Mouse (Mus musculus) lung, postnatal 0 days (tissue): ENCODE data around the gene Atrip. TPM values are rescaled to one million over a fixed set of nuclear protein-coding genes. Genes with fewer than 3 reads are reported as not detected.

Source experiments
- ATAC-seq: fragments of 200-750 bp; cut with Nextera tagmentation; 2 replicates; pipeline ENCODE4 v1.8.0; 2017; ENCODE audit warnings: moderate library complexity
- DNase-seq: peaks from one replicate; pipeline ENCODE4 v3.0.0-alpha.2; 2016; ENCODE audit warnings: low spot score
- H3K27ac ChIP-seq: fragments of 300-500 bp; sonication (generic); 2 replicates; pipeline ENCODE4 v1.5.1; 2014; ENCODE audit warnings: antibody characterized with exemption, mild to moderate bottlenecking, low read length, mixed read lengths
- H3K27me3 ChIP-seq: fragments of 300-500 bp; sonication (generic); replicated peaks from 2 replicates; pipeline ENCODE4 v1.6.1; 2014; ENCODE audit warnings: low read length, mixed read lengths; ENCODE audit not compliant: insufficient read depth
- H3K36me3 ChIP-seq: fragments of 300-500 bp; sonication (generic); 2 replicates; pipeline ENCODE4 v1.6.1; 2014; ENCODE audit warnings: low read length, mixed read lengths; ENCODE audit not compliant: insufficient read depth
- H3K4me1 ChIP-seq: fragments of 300-500 bp; sonication (generic); 2 replicates; pipeline ENCODE4 v1.6.1; 2014; ENCODE audit warnings: antibody characterized with exemption, low read depth, low read length, mixed read lengths; ENCODE audit not compliant: insufficient read depth
- H3K4me2 ChIP-seq: fragments of 300-500 bp; sonication (generic); replicated peaks from 2 replicates; pipeline ENCODE4 v1.6.1; 2014; ENCODE audit warnings: low read depth, mild to moderate bottlenecking, low read length, moderate library complexity, mixed read lengths
- H3K4me3 ChIP-seq: fragments of 300-500 bp; sonication (generic); 2 replicates; pipeline ENCODE4 v1.5.1; 2014; ENCODE audit warnings: low read depth, low read length
- H3K9ac ChIP-seq: fragments of 300-500 bp; sonication (generic); replicated peaks from 2 replicates; pipeline ENCODE4 v1.6.1; 2014; ENCODE audit warnings: low read depth, mild to moderate bottlenecking
- H3K9me3 ChIP-seq: fragments of 300-500 bp; sonication (generic); 2 replicates; pipeline ENCODE4 v1.6.1; 2016; ENCODE audit warnings: low read length, mixed read lengths
- CTCF ChIP-seq: IDR thresholded peaks from 2 replicates; pipeline ENCODE4 v1.5.1; 2016; ENCODE audit warnings: antibody characterized with exemption, mild to moderate bottlenecking
- EP300 ChIP-seq: IDR thresholded peaks from 2 replicates; pipeline ENCODE4 v1.6.1; 2016; ENCODE audit warnings: antibody characterized with exemption, mild to moderate bottlenecking, control low read depth
- WGBS: fragments of 180-500 bp; shearing (Covaris S2); extraction: QIAGEN DNeasy Blood & Tissue Kit; methylation state at CpG from one replicate; pipeline ENCODE4 v1.1.7; 2014; 5-methylcytosine and 5-hydroxymethylcytosine counted together
- polyA plus RNA-seq: library from polyadenylated mRNA; unstranded; fragments of >200 nt; fragmentation: Nextera tagmentation; extraction: Ambion mirVana; gene quantifications from 2 replicates; pipeline ENCODE4 v1.2.1, GENCODE M21; 2015

Atrip gene
- polyA plus RNA-seq, 1 experiment from 2014 or later = 11.4 TPM

DNA sequence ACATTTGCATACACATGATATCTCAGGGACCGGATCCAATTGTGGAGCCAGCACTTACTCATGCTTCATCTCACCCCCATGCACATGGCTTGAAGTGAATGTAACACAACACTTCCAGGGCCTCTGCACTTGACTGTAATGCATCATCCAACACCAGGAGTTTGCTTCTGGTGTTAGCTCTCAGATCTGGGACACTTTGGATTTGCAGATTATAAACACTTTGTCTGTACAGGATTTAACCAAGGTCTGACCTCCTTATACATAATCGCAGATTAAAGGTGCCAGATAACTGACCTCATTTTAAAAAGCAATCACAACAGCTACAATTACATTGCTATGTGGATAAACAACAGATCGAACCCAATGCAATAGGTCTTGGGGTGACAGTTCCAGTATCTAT, 6.6 kb upstream of the Atrip start:
- peaks cover 7% of the 10 kb centered on the region; the same call in 1 of the 2 replicates for H3K4me1 ChIP-seq
- no peak for ATAC-seq
- TF ChIP-seq EP300 (no peak), CTCF (no peak)
- H3K27me3 ChIP-seq = no peaks in the 10 kb centered on the region
- H3K27ac ChIP-seq = no peak overlapping the region
- no peak overlapping the region for H3K4me2 ChIP-seq
- no peak overlapping the region for H3K4me3 ChIP-seq
- no peak overlapping the region for H3K9ac ChIP-seq
- DNase-seq = no peak
- H3K36me3 ChIP-seq = no peaks in the 10 kb centered on the region
- no peaks in the 10 kb centered on the region for H3K9me3 ChIP-seq
- 85% methylated on average over 3 of the region's 3 CpGs for WGBS

DNA sequence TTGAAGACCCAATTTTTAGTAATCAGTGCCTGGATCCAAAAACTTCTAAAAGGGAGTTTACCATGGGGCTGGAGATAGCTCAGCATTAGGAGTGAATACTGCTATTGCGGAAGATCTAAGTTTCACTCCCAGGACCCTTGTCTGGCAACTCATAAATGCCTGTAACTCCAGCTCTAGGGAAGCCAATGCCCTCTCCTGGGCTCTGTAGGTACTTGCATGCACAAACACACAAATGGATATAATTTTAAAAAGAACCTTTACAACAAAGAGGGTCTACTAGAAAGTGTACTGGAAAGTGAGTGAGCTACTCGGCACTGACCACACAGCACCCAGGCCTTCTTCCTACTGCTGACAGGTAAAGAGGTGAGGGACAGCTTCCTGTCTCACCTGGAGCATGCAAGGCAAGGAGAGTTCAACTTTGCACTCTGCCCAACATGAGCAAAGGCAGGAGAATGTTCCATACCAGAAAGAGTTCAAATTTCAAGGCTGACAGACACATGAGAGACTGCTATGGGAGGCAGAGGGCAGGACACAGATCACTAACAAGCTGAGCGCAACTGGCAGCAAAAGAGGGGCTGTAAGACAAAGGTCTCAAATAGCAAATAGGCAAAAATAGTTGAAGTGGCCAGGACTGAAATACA, 5.7 kb downstream of the Atrip start:
- peaks cover 39% of the 10 kb centered on the region for H3K36me3 ChIP-seq
- H3K4me2 ChIP-seq = no peak overlapping the region
- H3K9ac ChIP-seq = no peak overlapping the region
- no peaks in the 10 kb centered on the region for H3K9me3 ChIP-seq
- H3K27ac ChIP-seq = no peak overlapping the region
- no peaks in the 10 kb centered on the region for H3K27me3 ChIP-seq
- ATAC-seq (no peak), DNase-seq (no peak)
- peaks cover 4% of the 10 kb centered on the region; the same call in 1 of the 2 replicates for H3K4me1 ChIP-seq
- no peak for TF ChIP-seq EP300
- peak; percentile 32; the same call in 1 of the 2 replicates for TF ChIP-seq CTCF
- WGBS = 94% methylated on average over 3 of the region's 3 CpGs
- H3K4me3 ChIP-seq = no peak overlapping the region

DNA sequence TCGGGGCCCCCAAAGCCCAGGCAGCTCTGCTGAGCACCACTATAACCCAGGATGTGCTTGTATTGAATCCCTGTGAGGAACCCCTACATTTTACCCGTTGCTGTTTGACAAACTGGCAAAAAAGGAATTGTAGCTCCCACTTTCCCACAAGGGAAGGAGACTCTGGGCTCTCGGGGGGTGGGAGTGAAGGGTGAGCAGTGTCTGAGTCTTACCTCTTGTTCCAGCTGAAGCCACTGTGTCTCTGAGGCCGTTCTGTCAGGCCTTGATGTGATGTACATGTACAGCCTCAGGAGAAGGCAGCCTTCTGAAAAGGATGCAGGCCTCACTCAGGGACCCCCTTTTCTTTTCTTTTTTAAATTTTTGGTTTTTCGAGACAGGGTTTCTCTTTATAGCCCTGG, 13.0 kb downstream of the Atrip start:
- Histone ChIP-seq H3K27ac (no peak overlapping the region), H3K9me3 (no peaks in the 10 kb centered on the region), H3K4me1 (no peaks in the 10 kb centered on the region), H3K27me3 (no peaks in the 10 kb centered on the region), H3K9ac (no peak overlapping the region), H3K36me3 (peaks cover 31% of the 10 kb centered on the region), H3K4me3 (no peak overlapping the region), H3K4me2 (no peak overlapping the region)
- 83% methylated on average over 5 of the region's 5 CpGs for WGBS
- no peak for TF ChIP-seq CTCF
- no peak for TF ChIP-seq EP300
- DNase-seq (no peak), ATAC-seq (no peak)

DNA sequence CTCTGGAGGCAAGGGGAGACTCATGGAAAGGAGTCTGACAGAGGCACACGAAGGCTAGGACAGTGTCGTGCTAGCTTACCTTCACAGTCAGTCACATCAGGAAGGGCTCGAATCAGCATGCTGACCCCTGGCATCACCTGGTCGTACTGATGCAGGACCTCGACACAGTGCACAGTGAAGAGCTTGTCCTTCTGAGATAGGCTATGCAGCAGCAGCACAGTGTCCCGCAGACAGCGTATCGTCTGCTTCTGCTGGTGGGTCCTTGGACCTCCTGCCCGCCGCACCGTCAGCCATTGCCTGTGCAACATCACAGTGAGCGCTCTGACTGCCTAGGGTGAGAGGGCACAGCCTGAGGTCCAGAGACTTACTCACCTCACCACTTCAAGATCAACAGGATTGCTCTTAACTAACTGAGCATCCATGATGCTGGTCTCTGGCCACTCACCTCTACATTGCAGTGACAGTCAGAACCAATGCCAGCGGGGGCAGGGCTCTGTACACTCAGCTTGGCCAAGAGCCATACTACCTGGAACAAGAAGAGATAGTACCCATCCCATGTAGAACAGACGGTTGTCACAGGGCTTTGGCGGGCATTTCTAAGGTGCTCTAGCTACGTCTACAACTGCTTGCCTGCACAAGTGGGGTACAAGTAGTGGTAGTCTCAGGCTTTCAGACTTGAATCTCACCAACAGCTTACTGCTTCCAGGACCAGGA, 13.6 kb downstream of the Atrip start:
- DNase-seq = no peak
- H3K27me3 ChIP-seq = no peaks in the 10 kb centered on the region
- H3K4me2 ChIP-seq = no peak overlapping the region
- 88% methylated on average over 16 of the region's 16 CpGs for WGBS
- H3K9ac ChIP-seq = no peak overlapping the region
- no peak overlapping the region for H3K27ac ChIP-seq
- H3K4me1 ChIP-seq = peaks cover 2% of the 10 kb centered on the region; the same call in 1 of the 2 replicates
- no peak for ATAC-seq
- no peak overlapping the region for H3K4me3 ChIP-seq
- H3K9me3 ChIP-seq = no peaks in the 10 kb centered on the region
- H3K36me3 ChIP-seq = peaks cover 28% of the 10 kb centered on the region
- TF ChIP-seq CTCF (no peak), EP300 (no peak)

DNA sequence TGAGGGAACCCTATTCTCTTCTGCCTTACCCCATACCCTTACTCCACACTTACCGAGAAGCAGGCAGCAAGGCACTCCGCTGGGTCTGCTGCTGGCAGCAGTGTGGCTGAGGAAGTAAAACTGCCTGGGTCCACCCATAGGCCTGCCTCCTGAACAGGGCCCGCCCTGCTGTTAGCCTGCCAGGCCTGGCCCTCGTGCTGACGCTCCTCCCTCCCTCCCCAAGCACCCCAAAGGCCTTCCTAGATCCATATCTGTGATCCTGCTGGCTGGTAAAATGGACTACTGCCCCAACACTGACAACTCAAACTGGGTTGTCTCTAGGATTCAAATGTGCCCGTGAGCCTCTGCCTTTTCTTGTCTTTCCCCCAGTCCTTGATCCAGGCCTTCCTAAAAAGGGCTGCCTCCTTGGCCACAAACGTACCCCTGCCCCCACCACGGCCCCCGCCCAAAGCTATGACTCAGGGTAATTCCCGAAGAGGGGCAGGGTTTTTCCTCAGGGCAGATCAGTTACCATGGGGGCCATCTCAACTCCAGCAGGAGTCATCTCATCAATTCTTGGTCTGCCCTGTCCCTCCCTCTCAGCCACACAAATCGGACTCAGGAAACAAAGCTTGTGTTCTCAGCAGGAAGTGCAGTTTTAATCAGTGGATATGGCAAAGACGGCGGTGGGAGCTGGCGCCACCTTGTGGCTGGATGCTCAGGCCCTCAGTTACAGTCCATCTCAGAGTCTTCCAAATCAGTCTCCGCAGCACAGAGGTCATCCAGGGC, 14.6 kb downstream of the Atrip start, which contains the start of gene Trex1:
Trex1 (minus strand) TSS at position 599 of the 768 bp plus-strand sequence.
- ATAC-seq (peak; percentile 94), DNase-seq (peak; percentile 96)
- TF ChIP-seq EP300 (peak; percentile 71), CTCF (peak; percentile 98)
- peaks cover 7% of the 10 kb centered on the region; the same call in 1 of the 2 replicates for H3K4me1 ChIP-seq
- H3K27ac ChIP-seq = peak within 1 kb of the TSS; percentile 92
- peaks cover 18% of the 10 kb centered on the region for H3K36me3 ChIP-seq
- WGBS = 11% methylated on average over 15 of the region's 15 CpGs
- peak within 1 kb of the TSS; percentile 33 for H3K4me3 ChIP-seq
- H3K4me2 ChIP-seq = peak within 1 kb of the TSS; percentile 60
- no peaks in the 10 kb centered on the region for H3K27me3 ChIP-seq
- H3K9me3 ChIP-seq = no peaks in the 10 kb centered on the region
- peak within 1 kb of the TSS; percentile 55 for H3K9ac ChIP-seq
